Comparison of ENCODE assay signal across 27 mouse cellular contexts in genomic region chr3:86883985-86884384, GRCm38 (mm10). TPM values are rescaled to one million over a fixed set of nuclear protein-coding genes. Genes with fewer than 3 reads are reported as not detected.
DNase-seq lines count a peak whose midpoint lies in the region; ATAC-seq and TF ChIP-seq lines count a peak whose summit lies in the region.
"Had no signal": no experiment of that assay in that cellular context is flagged by ENCODE, and none has a peak within 500 bp of the region (broad histone marks: within the 10 kb centered on the region; RNA-seq: fewer than 3 reads in every experiment).

No protein-coding gene starts in this region.

- H3K4me2 ChIP-seq in midbrain, postnatal 0 days (ENCODE audit: low read depth, low read length, poor library complexity, severe bottlenecking) = no peak overlapping the region
- H3K4me2 ChIP-seq: embryonic facial prominence, embryonic 13.5 days; embryonic facial prominence, embryonic 15.5 days; forebrain, embryonic 12.5 days had no signal

- no peaks in the 10 kb centered on the region for H3K27me3 ChIP-seq in midbrain, embryonic 10.5 days (ENCODE audit: low read depth, poor library complexity, severe bottlenecking)
- H3K27me3 ChIP-seq in midbrain, postnatal 0 days (ENCODE audit: insufficient read depth, low read length) = no peaks in the 10 kb centered on the region
- H3K27me3 ChIP-seq: CH12.LX; embryonic facial prominence, embryonic 13.5 days; embryonic facial prominence, embryonic 15.5 days; forebrain, embryonic 12.5 days had no signal

- peak; percentile 73 for DNase-seq in heart, adult 11 months
- DNase-seq in heart, postnatal 25 days (ENCODE audit: low spot score) = no peak
- DNase-seq in midbrain, embryonic 10.5 days (ENCODE audit: low spot score) = peak; percentile 7
- DNase-seq in midbrain, postnatal 0 days (ENCODE audit: low spot score) = no peak
- DNase-seq in ES-E14 (ENCODE audit: low read depth, low spot score) = no peak
- no peak for DNase-seq in gastrocnemius, postnatal 36 days
- DNase-seq in lung, postnatal 10 days = no peak
- DNase-seq: adrenal gland, adult 2 months; adrenal gland, postnatal 10 days; adrenal gland, postnatal 25 days; B cell, adult 2 months; cerebellum, adult 11 months; cerebellum, adult 18-20 months; cerebellum, adult 8-10 months; cerebellum, adult 9-11 months; cerebellum, postnatal 14 days; cerebellum, postnatal 36 days; embryo, embryonic 11 days had no signal

- no peak overlapping the region for H3K4me3 ChIP-seq in midbrain, embryonic 10.5 days
- H3K4me3 ChIP-seq in midbrain, postnatal 0 days (ENCODE audit: low read depth, low read length) = no peak overlapping the region
- H3K4me3 ChIP-seq in ES-E14 (ENCODE audit: insufficient read depth in 1 of 2, low read depth in 1 of 2, low read length in 2 of 2, poor library complexity in 1 of 2, severe bottlenecking in 1 of 2) = no peak overlapping the region
- H3K4me3 ChIP-seq: embryonic facial prominence, embryonic 13.5 days; embryonic facial prominence, embryonic 15.5 days; erythroblast, embryonic 14.5 days; forebrain, embryonic 10.5 days; forebrain, embryonic 12.5 days had no signal

- H3K36me3 ChIP-seq in midbrain, embryonic 10.5 days = peaks cover 9% of the 10 kb centered on the region
- no peaks in the 10 kb centered on the region for H3K36me3 ChIP-seq in midbrain, postnatal 0 days (ENCODE audit: insufficient read depth, low read length)
- no peaks in the 10 kb centered on the region; the same call in 1 of the 2 replicates for H3K36me3 ChIP-seq in ES-E14 (ENCODE audit: control insufficient read depth, insufficient read depth, low read length, poor library complexity, severe bottlenecking)
- H3K36me3 ChIP-seq: embryonic facial prominence, embryonic 13.5 days; embryonic facial prominence, embryonic 15.5 days; forebrain, embryonic 12.5 days had no signal

- no peak for ATAC-seq in midbrain, postnatal 0 days (ENCODE audit: low FRiP score)
- ATAC-seq in megakaryocyte, adult 5-6 weeks (ENCODE audit: poor library complexity, severe bottlenecking) = 0 out of 2 replicates have a peak, but pooled peaks have one; percentile 38
- ATAC-seq: CD4-positive, CD25-positive, alpha-beta regulatory T cell, adult 4 months; forebrain, embryonic 14.5 days had no signal

- in situ Hi-C loops in ES-E14 (cut with MboI; ENCODE audit: low sequenced_read_pairs in 2 of 2, unreplicated experiment in 2 of 2) = no loop called here

- H3K4me1 ChIP-seq in midbrain, embryonic 10.5 days = peaks cover 8% of the 10 kb centered on the region; the same call in 1 of the 2 replicates
- H3K4me1 ChIP-seq in midbrain, postnatal 0 days (ENCODE audit: insufficient read depth, low read length) = no peaks in the 10 kb centered on the region; the same call in 1 of the 2 replicates
- H3K4me1 ChIP-seq in ES-E14 (ENCODE audit: control insufficient read depth in 2 of 2, insufficient read depth in 2 of 2, low read length in 2 of 2, poor library complexity in 1 of 2) = peaks cover 0 to 9% of the 10 kb centered on the region in 2 experiments; a peak in 2 of 4 replicates
- H3K4me1 ChIP-seq: embryonic facial prominence, embryonic 15.5 days; forebrain, embryonic 10.5 days had no signal

- H3K9me3 ChIP-seq in midbrain, embryonic 10.5 days (replicated peaks) = 0 out of 2 replicates have a peak, but pooled peaks cover 3% of the 10 kb centered on the region
- no peaks in the 10 kb centered on the region for H3K9me3 ChIP-seq in midbrain, postnatal 0 days (ENCODE audit: low read length)
- H3K9me3 ChIP-seq in ES-E14 (ENCODE audit: control insufficient read depth, insufficient read depth, low read depth, low read length) = no peaks in the 10 kb centered on the region
- H3K9me3 ChIP-seq: embryonic facial prominence, embryonic 13.5 days; embryonic facial prominence, embryonic 15.5 days; forebrain, embryonic 12.5 days had no signal

- H3K27ac ChIP-seq in midbrain, embryonic 10.5 days (replicated peaks) = no peak overlapping the region
- H3K27ac ChIP-seq in midbrain, postnatal 0 days (ENCODE audit: low read depth, low read length) = no peak overlapping the region
- H3K27ac ChIP-seq in ES-E14 (ENCODE audit: insufficient read depth, low read depth, low read length, poor library complexity, severe bottlenecking) = peak overlapping the region; percentile 68; the same call in 1 of the 2 replicates
- H3K27ac ChIP-seq: embryonic facial prominence, embryonic 13.5 days; embryonic facial prominence, embryonic 15.5 days; forebrain, embryonic 10.5 days; forebrain, embryonic 12.5 days had no signal

- H3K9ac ChIP-seq in midbrain, postnatal 0 days (replicated peaks; ENCODE audit: low read length, poor library complexity, severe bottlenecking) = no peak overlapping the region
- no peak overlapping the region for H3K9ac ChIP-seq in ES-E14 (ENCODE audit: insufficient read depth, low read depth, low read length, poor library complexity, severe bottlenecking)
- H3K9ac ChIP-seq: embryonic facial prominence, embryonic 13.5 days; embryonic facial prominence, embryonic 15.5 days; forebrain, embryonic 12.5 days had no signal

- WGBS in midbrain, embryonic 10.5 days = 94% methylated on average over 6 of the region's 6 CpGs
- WGBS in midbrain, postnatal 0 days = 90% methylated on average over 6 of the region's 6 CpGs

- TF ChIP-seq CTCF in midbrain, postnatal 0 days (IDR thresholded peaks at IDR 0.05) = no peak

- intact Hi-C loops in heart, postnatal 25 days (cut with DNase I) = no loop called here
- intact Hi-C loops in gastrocnemius, postnatal 36 days (cut with DNase I) = no loop called here

TF ChIP-seq in ES-E14, 5 proteins besides CTCF, POLR2A, EP300 and RAD21:
- TF ChIP-seq ZC3H11A (IDR thresholded peaks at IDR 0.05; ENCODE audit: borderline replicate concordance, low read depth, low read length) (no peak), MAFK (IDR thresholded peaks at IDR 0.05; ENCODE audit: insufficient read depth, low read depth, low read length) (no peak)

RNA-seq across cellular contexts. Expression of gene Dclk2, which starts 36.7 kb away (rescaled TPM):
- 1 to 10 TPM in 1 of 2 experiments, under 1 TPM in 1; 0.75 to 1.5 TPM for total RNA-seq in heart, postnatal 25 days (2021)
- polyA plus RNA-seq in midbrain, embryonic 10.5 days (2016; fragmentation: Nextera tagmentation; extraction: Ambion mirVana) = 19.0 and 28.6 TPM in 2 replicates
- 158 and 162 TPM in 2 replicates for total RNA-seq in midbrain, postnatal 0 days (2014; rRNA removed)
- polyA plus RNA-seq in midbrain, postnatal 0 days (2015; fragmentation: Nextera tagmentation; extraction: Ambion mirVana) = 61.8 and 71.6 TPM in 2 replicates
- total RNA-seq in ES-E14 (2012; rRNA removed) = 13.6 and 21.1 TPM in 2 replicates
- 0.14 and 0.33 TPM in 2 replicates for total RNA-seq in megakaryocyte, adult 5-6 weeks (2015)
- total RNA-seq in megakaryocyte, adult 5-6 weeks (2017) = 0.04 and 0.40 TPM in 2 replicates
- under 1 TPM; 0.49 to 0.84 TPM for total RNA-seq in gastrocnemius, postnatal 36 days (2021)

Comparison
In these comparisons a context has a peak if more than half of its experiments do, and no peak if none do; other contexts are left out.
1. DNase-seq: peak in heart, adult 11 months (single experiment) and midbrain, embryonic 10.5 days (single experiment); none in heart, postnatal 25 days (single experiment), midbrain, postnatal 0 days (single experiment), ES-E14 (single experiment), gastrocnemius, postnatal 36 days (0 of 2) and lung, postnatal 10 days (single experiment).